Mouse (Mus musculus): Measurements from ENCODE around the gene Map3k1.

The Map3k1 gene

DNA sequence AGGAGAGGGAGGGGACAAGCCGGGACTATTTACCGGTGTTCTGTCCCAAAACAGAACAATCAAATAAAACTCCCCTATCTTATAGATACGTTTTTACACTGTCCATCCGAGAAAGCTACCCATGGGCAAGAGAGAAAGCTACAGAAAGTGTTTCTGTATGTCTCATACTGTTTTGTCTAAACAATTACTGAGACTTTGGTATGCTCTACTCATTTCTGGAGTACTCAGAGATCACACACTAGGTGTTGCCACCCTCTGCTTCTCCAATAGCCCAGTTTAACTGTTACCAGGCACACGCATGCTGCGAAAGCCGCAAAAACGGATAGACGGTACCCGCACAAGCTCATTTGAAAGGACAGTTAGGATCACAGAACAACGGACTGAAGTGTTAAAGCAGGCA is 17.2 kb downstream of the Map3k1 start:
- DNase-seq (ENCODE audit: low spot score): no peak

- DNase-seq (ENCODE audit: low spot score): no peak
These were observed 19.2 kb downstream of the Map3k1 start for GRCm38 (mm10) chr13:111789420-111790065.

DNA sequence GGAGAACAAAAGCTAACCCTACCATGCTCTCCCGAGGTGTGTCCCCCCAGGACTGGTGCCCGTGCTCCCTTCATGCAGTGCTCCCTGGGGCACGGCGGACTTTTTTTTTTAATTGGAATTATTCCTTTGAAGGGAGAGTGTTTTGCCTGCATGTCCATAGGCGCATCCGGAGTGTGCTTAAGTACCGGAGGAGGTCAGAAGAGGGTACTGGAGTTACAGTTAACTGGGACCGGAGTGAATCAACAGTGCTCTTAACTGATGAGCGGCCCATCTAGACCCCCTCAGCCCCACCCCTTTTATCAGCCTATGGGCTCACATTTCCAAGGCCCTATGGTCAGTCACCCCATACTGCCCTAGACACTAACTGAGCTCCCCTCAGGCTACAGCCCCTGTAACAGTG is 19.9 kb downstream of the Map3k1 start:
- no peak for DNase-seq (ENCODE audit: low spot score)

DNA sequence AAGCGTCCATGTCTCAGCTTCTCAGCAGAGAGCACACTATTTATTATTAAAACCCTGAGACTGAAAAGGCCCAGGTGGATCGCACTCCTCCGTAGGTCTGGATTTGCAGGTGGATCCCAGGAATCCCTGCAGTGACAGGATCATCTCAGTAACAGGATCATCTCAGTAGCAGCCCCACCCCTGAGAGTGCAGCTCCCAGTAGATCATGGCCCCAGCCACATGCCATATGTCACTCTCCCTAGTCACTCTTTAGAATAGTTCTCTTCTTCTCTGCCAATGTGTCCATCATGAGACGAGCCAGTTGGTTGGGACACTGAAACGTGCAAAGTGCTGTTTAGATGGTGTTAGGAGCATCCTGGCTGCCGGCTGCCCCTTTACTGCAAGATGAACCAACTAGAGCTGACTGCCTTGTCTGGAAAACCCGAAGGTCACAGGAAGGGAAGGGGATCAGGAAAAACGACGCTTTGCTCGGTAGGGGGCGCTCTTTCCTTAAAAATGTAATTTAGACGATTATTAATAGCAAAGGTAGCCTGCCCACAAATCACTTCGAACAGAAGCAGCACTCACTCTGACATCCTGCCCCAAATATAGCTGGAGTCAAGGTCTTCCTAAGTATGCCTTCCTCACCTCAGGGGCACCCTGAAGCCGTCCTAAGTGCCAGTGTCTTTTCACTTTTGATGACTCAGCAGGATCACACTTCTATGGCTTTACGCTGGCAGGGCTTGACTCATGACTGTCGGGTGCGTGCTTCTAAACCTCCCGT is 20.8 kb downstream of the Map3k1 start:
- DNase-seq (ENCODE audit: low spot score): peak; percentile 85

GRCm38 (mm10) chr13:111786584-111786983 is 22.2 kb downstream of the Map3k1 start:
- DNase-seq (ENCODE audit: low spot score): no peak

DNA sequence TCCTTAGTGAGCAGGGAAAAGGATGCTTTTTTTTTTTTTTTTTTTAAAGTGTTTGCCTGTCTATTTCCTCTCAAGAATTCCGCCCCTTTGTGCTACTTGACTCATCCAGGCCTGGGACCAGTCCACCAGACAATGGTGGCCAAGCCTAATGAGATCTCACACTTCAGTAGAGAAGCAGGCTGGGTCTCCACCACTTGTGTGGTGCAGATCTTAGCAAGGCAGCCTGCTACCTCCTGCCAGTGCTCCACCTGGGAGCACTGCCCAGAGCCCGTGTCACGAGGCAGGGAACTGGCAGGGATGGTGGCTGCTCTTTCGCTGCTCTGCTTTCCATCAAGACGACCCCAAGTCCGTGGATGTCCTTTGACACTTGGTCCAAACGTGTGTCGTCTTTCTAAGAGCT is 25.3 kb downstream of the Map3k1 start:
- no peak for DNase-seq (ENCODE audit: low spot score)

- DNase-seq (ENCODE audit: low spot score): no peak
These were observed 29.3 kb downstream of the Map3k1 start for GRCm38 (mm10) chr13:111779471-111779870.

GRCm38 (mm10) chr13:111778606-111779005 is 30.2 kb downstream of the Map3k1 start:
- DNase-seq (ENCODE audit: low spot score): no peak

DNA sequence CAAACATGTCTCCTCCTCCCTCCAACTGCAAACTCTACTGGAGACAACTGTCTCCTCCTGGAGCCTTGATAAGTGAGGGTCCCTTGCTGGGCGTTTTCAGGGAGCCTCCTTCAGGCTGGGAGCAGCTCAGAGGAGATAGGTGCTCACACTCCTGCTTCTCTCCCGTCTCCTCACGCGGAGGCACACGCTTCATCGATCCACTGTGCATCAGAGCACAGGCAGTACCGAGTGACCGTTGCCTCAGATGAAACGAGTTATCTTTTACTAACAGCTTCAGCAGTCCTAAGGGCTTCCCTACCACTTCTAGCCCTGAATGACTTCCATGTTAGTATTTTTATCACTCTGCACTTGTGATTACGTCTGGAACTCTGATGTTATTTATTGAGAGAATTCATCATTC is 30.9 kb downstream of the Map3k1 start:
- no peak for DNase-seq (ENCODE audit: low spot score)

- no peak for DNase-seq (ENCODE audit: low spot score)
These were observed 31.6 kb downstream of the Map3k1 start for GRCm38 (mm10) chr13:111777179-111777578.

DNA sequence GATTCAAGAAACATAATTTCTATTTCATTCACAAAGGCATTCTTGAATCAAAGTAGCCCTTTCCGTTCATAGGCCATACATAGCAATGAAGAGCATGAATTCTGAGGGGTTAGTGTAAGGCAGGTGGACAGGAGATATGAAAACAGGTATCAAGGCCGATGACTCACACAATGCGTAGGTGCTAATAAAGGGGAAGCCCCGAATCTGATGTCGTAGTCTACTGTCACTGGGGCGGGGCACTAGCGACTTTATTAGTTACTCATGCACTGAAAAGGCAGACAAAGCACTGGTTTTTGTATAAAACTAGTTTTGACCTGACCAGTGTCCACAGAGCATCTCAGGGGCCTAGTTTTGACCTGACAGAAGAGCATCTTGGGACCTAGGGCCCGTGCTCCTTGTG is 36.7 kb downstream of the Map3k1 start:
- DNase-seq (ENCODE audit: low spot score): no peak

DNA sequence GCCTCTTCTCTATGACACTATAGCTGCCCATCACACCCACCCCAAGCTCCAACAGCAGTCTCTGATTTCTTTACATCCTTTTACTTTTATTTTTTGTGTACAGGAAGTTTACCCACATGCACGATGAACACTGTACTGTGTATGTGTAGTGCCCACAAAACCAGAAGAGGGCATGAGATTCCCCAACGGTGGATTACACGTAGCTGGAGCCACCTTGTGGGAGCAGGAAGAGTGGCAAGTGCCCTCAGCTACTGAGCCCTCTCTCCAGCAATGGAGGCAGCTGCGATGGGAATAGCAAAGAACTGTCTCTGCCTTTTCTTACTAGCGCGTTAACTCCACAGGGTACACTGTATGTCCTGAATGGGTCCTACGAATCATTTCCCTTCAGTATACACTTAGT is 37.6 kb downstream of the Map3k1 start:
- peak; percentile 53 for DNase-seq (ENCODE audit: low spot score)

DNA sequence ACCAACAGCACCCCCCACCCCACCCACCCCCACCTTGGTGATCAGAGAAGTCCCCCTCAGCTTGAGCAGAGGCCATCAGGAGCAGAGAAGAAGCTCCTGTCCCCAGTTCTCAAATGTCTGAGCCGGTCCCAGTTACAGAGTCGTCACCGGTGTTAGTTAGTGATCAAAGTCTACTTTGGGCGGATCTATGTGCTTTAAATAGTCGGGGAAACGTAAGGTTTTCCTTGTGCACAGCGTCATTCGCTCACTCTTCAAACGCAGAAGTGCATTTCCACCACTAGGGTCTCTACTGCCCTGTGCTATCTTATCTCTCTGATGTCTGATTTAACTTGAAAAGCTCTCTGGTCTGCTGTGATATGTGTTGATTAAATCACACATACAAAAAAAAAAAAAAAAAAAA is 38.0 kb downstream of the Map3k1 start:
- DNase-seq (ENCODE audit: low spot score): no peak

DNA sequence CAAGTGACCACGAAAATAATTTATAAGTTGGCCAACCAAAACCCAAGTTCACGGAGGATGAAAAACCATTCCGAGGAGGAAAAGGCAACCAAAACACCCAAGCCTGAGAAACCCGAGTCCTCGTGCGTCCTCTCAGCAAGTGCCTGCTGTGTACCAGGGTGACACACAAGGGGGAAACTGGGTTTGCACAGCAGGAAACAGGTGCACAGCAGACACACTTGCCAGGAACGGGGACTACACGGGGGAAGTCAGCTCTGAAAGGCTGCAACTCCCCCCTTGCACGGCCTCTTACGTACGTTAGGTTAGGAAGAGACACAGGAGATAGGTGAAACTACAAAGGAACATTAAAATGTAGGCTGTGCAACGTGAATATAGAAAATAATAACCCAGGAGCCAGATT is 46.3 kb downstream of the Map3k1 start:
- no peak for DNase-seq (ENCODE audit: low spot score)

GRCm38 (mm10) chr13:111756986-111757385 is 51.8 kb downstream of the Map3k1 start:
- DNase-seq (ENCODE audit: low spot score): no peak

DNA sequence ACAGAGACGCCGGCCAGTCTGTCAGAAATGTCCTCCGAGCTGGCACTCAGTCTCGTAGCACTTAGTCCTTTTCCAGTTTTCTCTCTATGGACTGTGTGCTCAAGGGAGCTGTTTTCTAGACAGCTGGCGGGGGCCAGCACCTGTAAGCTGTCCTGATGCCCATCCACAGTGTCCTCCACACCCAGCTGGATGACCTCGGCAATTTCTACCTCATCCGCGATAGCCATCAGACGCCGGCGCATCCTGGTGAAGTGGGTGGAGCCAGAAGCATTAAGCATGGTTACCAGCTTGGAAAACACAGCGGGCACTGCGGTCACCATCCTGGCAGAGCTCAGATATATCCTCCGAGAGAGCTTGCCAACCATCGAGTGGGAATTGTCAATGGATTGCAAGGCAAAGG is 52.9 kb downstream of the Map3k1 start:
- no peak for DNase-seq (ENCODE audit: low spot score)

DNA sequence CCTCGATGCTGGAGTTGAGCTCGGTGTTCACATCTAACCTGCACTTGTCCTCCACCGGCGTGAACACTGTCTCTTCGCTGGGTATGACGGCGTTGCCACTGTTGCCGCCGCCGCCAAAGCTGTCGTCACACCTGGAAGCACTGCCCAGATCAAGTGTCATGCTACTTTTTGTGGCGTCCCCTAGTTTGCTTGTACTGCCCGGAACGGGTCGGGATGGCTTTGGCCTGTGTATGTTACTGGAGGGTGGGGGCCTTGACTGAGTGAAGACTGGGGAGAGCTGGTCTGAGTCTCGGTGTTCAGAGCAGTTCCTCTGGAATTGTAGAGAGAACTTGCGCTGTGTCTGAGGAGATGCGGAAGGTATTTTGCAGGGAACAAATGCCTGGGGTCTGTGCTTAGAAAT is 53.4 kb downstream of the Map3k1 start:
- no peak for DNase-seq (ENCODE audit: low spot score)

- no peak for DNase-seq (ENCODE audit: low spot score)
These were observed 55.5 kb downstream of the Map3k1 start for GRCm38 (mm10) chr13:111753321-111753720.

DNA sequence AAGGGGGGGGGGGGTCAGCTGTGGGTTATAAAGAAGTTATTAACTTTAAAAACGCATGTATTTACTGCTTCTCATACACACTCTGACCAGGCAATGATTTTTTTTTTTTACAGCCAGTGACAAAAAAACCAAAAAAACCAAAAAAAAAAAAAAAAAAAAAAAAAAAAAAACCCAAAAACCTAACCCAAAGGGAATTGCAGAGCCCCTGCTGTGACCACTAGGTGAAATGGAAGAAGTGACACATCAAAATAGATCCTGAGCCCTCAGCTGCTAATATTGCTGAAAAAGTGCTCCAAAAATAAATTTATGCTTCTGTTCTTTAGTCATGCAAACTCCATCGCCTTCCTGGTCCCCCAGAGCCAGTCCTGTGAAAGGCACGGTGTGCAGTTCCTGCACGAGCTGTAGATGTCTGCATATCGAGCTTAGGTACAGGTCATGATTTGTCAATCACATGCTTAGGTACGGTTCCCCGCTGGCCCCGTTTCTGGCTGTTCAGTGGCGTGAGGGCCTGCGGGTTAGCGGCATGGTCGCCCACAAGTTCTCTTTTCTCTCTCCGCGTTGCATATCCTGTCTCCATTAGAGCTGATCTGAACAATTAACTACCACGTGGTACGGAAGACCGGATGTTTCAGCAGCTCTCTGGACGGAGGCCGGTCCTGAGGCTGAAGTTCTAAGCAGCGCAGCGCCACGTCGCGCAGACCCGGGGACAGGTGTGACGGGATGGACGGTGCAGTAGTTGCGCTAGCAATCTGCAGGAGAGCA is 60.3 kb downstream of the Map3k1 start:
- DNase-seq (ENCODE audit: low spot score): no peak

- DNase-seq (ENCODE audit: low spot score): no peak
These were observed 62.0 kb downstream of the Map3k1 start for GRCm38 (mm10) chr13:111746831-111747230.

- no peak for DNase-seq (ENCODE audit: low spot score)
These were observed 63.6 kb downstream of the Map3k1 start for GRCm38 (mm10) chr13:111745216-111745615.

GRCm38 (mm10) chr13:111744233-111745000 is 64.4 kb downstream of the Map3k1 start:
- no peak for DNase-seq (ENCODE audit: low spot score)

Data from urinary bladder, postnatal 14 days (tissue).